Mouse (Mus musculus): ENCODE data around the gene Agbl4.

- TF ChIP-seq FOSL1 (IDR thresholded peaks at IDR 0.05; ENCODE audit: insufficient read depth, low read length, poor library complexity, severe bottlenecking): no peak
- no peak for TF ChIP-seq CTCF (IDR thresholded peaks at IDR 0.05; ENCODE audit: control insufficient read depth, insufficient read depth, insufficient read length)
- no peak for TF ChIP-seq MYOG (IDR thresholded peaks at IDR 0.05; ENCODE audit: control insufficient read depth, extremely low read depth, insufficient read length)
- no peak for TF ChIP-seq USF1 (IDR thresholded peaks at IDR 0.05; ENCODE audit: low read depth)
- TF ChIP-seq CEBPB (IDR thresholded peaks at IDR 0.05; ENCODE audit: low read depth): no peak
- TF ChIP-seq MYOD1 (IDR thresholded peaks at IDR 0.05; ENCODE audit: control insufficient read depth, insufficient read length, low read depth): no peak
- no peak for TF ChIP-seq MAX (IDR thresholded peaks at IDR 0.05)
These were observed 1060.1 kb downstream of the Agbl4 start for GRCm38 (mm10) chr4:111457568-111457967.

All from C2C12 (cell line).